Mouse (Mus musculus): ENCODE data around the gene Ak1. TPM values are rescaled to one million over a fixed set of nuclear protein-coding genes. Genes with fewer than 3 reads are reported as not detected.
A peak's percentile ranks its signal among the peaks of the same experiment; 100 is the strongest.

Gene Ak1
- polyA plus RNA-seq, 1 experiment from 2014 or later, result 35.7 TPM

GRCm38 (mm10) chr2:32606161-32607142 is 15.1 kb upstream of the Ak1 start:
- WGBS, result 16% methylated on average over 40 of the region's 55 CpGs
- DNase-seq (ENCODE audit: low spot score), result peak; percentile 89

GRCm38 (mm10) chr2:32607262-32607947 is 14.2 kb upstream of the Ak1 start:
- peaks cover 50% of the 10 kb centered on the region for H3K4me1 ChIP-seq
- no peaks in the 10 kb centered on the region for H3K9me3 ChIP-seq (replicated peaks)
- peak; percentile 77 for DNase-seq (ENCODE audit: low spot score)
- H3K27ac ChIP-seq, result peak overlapping the region; percentile 95
- no peaks in the 10 kb centered on the region for H3K27me3 ChIP-seq (ENCODE audit: low read depth, poor library complexity, severe bottlenecking)
- H3K36me3 ChIP-seq, result peaks cover 5% of the 10 kb centered on the region
- 6% methylated on average over 34 of the region's 34 CpGs for WGBS
- peak overlapping the region; percentile 85 for H3K4me3 ChIP-seq

More at GRCm38 (mm10) chr2:32606161-32607142, 15.1 kb upstream of the Ak1 start:
- peaks cover 57% of the 10 kb centered on the region for H3K4me1 ChIP-seq
- H3K9me3 ChIP-seq (replicated peaks), result no peaks in the 10 kb centered on the region
- H3K27me3 ChIP-seq (ENCODE audit: low read depth, poor library complexity, severe bottlenecking), result no peaks in the 10 kb centered on the region
- H3K4me3 ChIP-seq, result peak overlapping the region; percentile 85
- peak overlapping the region; percentile 95 for H3K27ac ChIP-seq
- H3K36me3 ChIP-seq, result no peaks in the 10 kb centered on the region

GRCm38 (mm10) chr2:32608141-32608777 is 13.3 kb upstream of the Ak1 start:
- peak; percentile 75 for DNase-seq (ENCODE audit: low spot score)
- Histone ChIP-seq H3K9me3 (replicated peaks) (no peaks in the 10 kb centered on the region), H3K27me3 (ENCODE audit: low read depth, poor library complexity, severe bottlenecking) (no peaks in the 10 kb centered on the region), H3K4me1 (peaks cover 47% of the 10 kb centered on the region), H3K4me3 (peak overlapping the region; percentile 85), H3K36me3 (peaks cover 13% of the 10 kb centered on the region), H3K27ac (peak overlapping the region; percentile 67)
- 4% methylated on average over 25 of the region's 25 CpGs for WGBS

- H3K9me3 ChIP-seq (replicated peaks), result no peaks in the 10 kb centered on the region
- 33% methylated on average over 18 of the region's 18 CpGs for WGBS
- peaks cover 16% of the 10 kb centered on the region for H3K36me3 ChIP-seq
- peak overlapping the region; percentile 85 for H3K4me3 ChIP-seq
- no peaks in the 10 kb centered on the region for H3K27me3 ChIP-seq (ENCODE audit: low read depth, poor library complexity, severe bottlenecking)
- H3K4me1 ChIP-seq, result peaks cover 47% of the 10 kb centered on the region
- peak overlapping the region; percentile 67 for H3K27ac ChIP-seq
- DNase-seq (ENCODE audit: low spot score), result peak; percentile 47
These were observed 12.7 kb upstream of the Ak1 start for GRCm38 (mm10) chr2:32608778-32609435.

- peak overlapping the region; percentile 57; the same call in 1 of the 2 replicates for H3K27ac ChIP-seq
- H3K27me3 ChIP-seq (ENCODE audit: low read depth, poor library complexity, severe bottlenecking), result no peaks in the 10 kb centered on the region
- WGBS, result 22% methylated on average over 23 of the region's 23 CpGs
- peak overlapping the region; percentile 46 for H3K4me3 ChIP-seq
- H3K36me3 ChIP-seq, result peaks cover 30% of the 10 kb centered on the region
- DNase-seq (ENCODE audit: low spot score), result no peak
- peaks cover 47% of the 10 kb centered on the region for H3K4me1 ChIP-seq
- no peaks in the 10 kb centered on the region for H3K9me3 ChIP-seq (replicated peaks)
These were observed 10.8 kb upstream of the Ak1 start for GRCm38 (mm10) chr2:32610610-32611229.

- Histone ChIP-seq H3K36me3 (peaks cover 40% of the 10 kb centered on the region), H3K4me3 (no peak overlapping the region), H3K27me3 (ENCODE audit: low read depth, poor library complexity, severe bottlenecking) (no peaks in the 10 kb centered on the region), H3K27ac (no peak overlapping the region), H3K9me3 (replicated peaks) (no peaks in the 10 kb centered on the region), H3K4me1 (peaks cover 38% of the 10 kb centered on the region)
- no peak for DNase-seq (ENCODE audit: low spot score)
- WGBS, result 62% methylated on average over 26 of the region's 26 CpGs
These were observed 9.3 kb upstream of the Ak1 start for GRCm38 (mm10) chr2:32612274-32612673.

GRCm38 (mm10) chr2:32617109-32617508 is 4.4 kb upstream of the Ak1 start:
- no peak overlapping the region for H3K4me3 ChIP-seq
- no peaks in the 10 kb centered on the region for H3K27me3 ChIP-seq (ENCODE audit: low read depth, poor library complexity, severe bottlenecking)
- DNase-seq (ENCODE audit: low spot score), result no peak
- 100% methylated on average over 1 of the region's 1 CpGs for WGBS
- H3K4me1 ChIP-seq, result peaks cover 41% of the 10 kb centered on the region
- no peak overlapping the region for H3K27ac ChIP-seq
- no peaks in the 10 kb centered on the region for H3K9me3 ChIP-seq (replicated peaks)
- H3K36me3 ChIP-seq, result peaks cover 64% of the 10 kb centered on the region

- WGBS, result 94% methylated on average over 4 of the region's 4 CpGs
- no peak overlapping the region for H3K4me3 ChIP-seq
- DNase-seq (ENCODE audit: low spot score), result no peak
- H3K9me3 ChIP-seq (replicated peaks), result no peaks in the 10 kb centered on the region
- peaks cover 41% of the 10 kb centered on the region for H3K4me1 ChIP-seq
- H3K36me3 ChIP-seq, result peaks cover 59% of the 10 kb centered on the region
- H3K27ac ChIP-seq, result no peak overlapping the region
- no peaks in the 10 kb centered on the region for H3K27me3 ChIP-seq (ENCODE audit: low read depth, poor library complexity, severe bottlenecking)
These were observed 4.0 kb upstream of the Ak1 start for GRCm38 (mm10) chr2:32617601-32618000.

GRCm38 (mm10) chr2:32618051-32618450 is 3.5 kb upstream of the Ak1 start:
- no peaks in the 10 kb centered on the region for H3K27me3 ChIP-seq (ENCODE audit: low read depth, poor library complexity, severe bottlenecking)

GRCm38 (mm10) chr2:32620682-32621516 is 659 bp upstream of the Ak1 start:
- peak overlapping the region; percentile 20 for H3K4me3 ChIP-seq
- DNase-seq (ENCODE audit: low spot score), result peak; percentile 48
- 24% methylated on average over 4 of the region's 4 CpGs for WGBS
- H3K36me3 ChIP-seq, result peaks cover 35% of the 10 kb centered on the region
- peaks cover 61% of the 10 kb centered on the region for H3K4me1 ChIP-seq
- H3K27me3 ChIP-seq (ENCODE audit: low read depth, poor library complexity, severe bottlenecking), result no peaks in the 10 kb centered on the region
- H3K27ac ChIP-seq, result peak overlapping the region; percentile 87
- H3K9me3 ChIP-seq (replicated peaks), result no peaks in the 10 kb centered on the region

More at GRCm38 (mm10) chr2:32618051-32618450, 3.5 kb upstream of the Ak1 start:
- Histone ChIP-seq H3K9me3 (replicated peaks) (no peaks in the 10 kb centered on the region), H3K4me3 (no peak overlapping the region), H3K4me1 (peaks cover 41% of the 10 kb centered on the region), H3K27ac (peak overlapping the region; percentile 87), H3K36me3 (peaks cover 55% of the 10 kb centered on the region)
- no peak for DNase-seq (ENCODE audit: low spot score)
- 90% methylated on average over 9 of the region's 9 CpGs for WGBS

- Histone ChIP-seq H3K36me3 (peaks cover 6% of the 10 kb centered on the region), H3K27me3 (ENCODE audit: low read depth, poor library complexity, severe bottlenecking) (no peaks in the 10 kb centered on the region), H3K27ac (peak overlapping the region; percentile 90), H3K4me3 (peak overlapping the region; percentile 46; the same call in 1 of the 2 replicates), H3K4me1 (peaks cover 81% of the 10 kb centered on the region), H3K9me3 (replicated peaks) (no peaks in the 10 kb centered on the region)
- 81% methylated on average over 5 of the region's 5 CpGs for WGBS
- no peak for DNase-seq (ENCODE audit: low spot score)
These were observed 2.7 kb downstream of the Ak1 start for GRCm38 (mm10) chr2:32624111-32624748.
